Mouse (Mus musculus) myocyte (in vitro differentiated cells): ENCODE measurements at regions not wholly inside any gene's neighbourhood (a gene's known extent, or its start where the extent isn't known, plus 50 kb on each side); places are given as distances from the start of the nearest gene placed in this dataset.

Experiments
- H3K27me3 ChIP-seq: one replicate; pipeline ENCODE4 v1.6.1; 2011; ENCODE audit not compliant: control insufficient read depth, insufficient read depth, insufficient read length
- H3K36me3 ChIP-seq: one replicate; pipeline ENCODE4 v1.6.1; 2011; ENCODE audit not compliant: control insufficient read depth, insufficient read depth
- H3K4me2 ChIP-seq: one replicate; pipeline ENCODE4 v1.6.1; 2011; ENCODE audit warnings: low read depth, control low read depth
- H3K4me3 ChIP-seq: one replicate; pipeline ENCODE4 v1.5.1; 2011; ENCODE audit warnings: mild to moderate bottlenecking, control low read depth, moderate library complexity
- H3K79me2 ChIP-seq: one replicate; pipeline ENCODE4 v1.6.1; 2011; ENCODE audit not compliant: control insufficient read depth, insufficient read depth
- H3ac ChIP-seq: one replicate; pipeline ENCODE4 v1.6.1; 2011; ENCODE audit not compliant: control insufficient read depth, insufficient read length
- CEBPB ChIP-seq: IDR thresholded peaks from 2 replicates; pipeline ENCODE4 v1.6.1; 2011; ENCODE audit warnings: mild to moderate bottlenecking, moderate library complexity; ENCODE audit not compliant: poor library complexity, insufficient read depth, severe bottlenecking
- E2F4 ChIP-seq: IDR thresholded peaks from one replicate; pipeline ENCODE4 v1.6.1; 2011; ENCODE audit warnings: mild to moderate bottlenecking, control low read depth, moderate library complexity; ENCODE audit not compliant: insufficient read depth
- MAX ChIP-seq: IDR thresholded peaks from one replicate; pipeline ENCODE4 v1.6.1; 2011; ENCODE audit warnings: low read depth, mild to moderate bottlenecking, control low read depth
- MYOD1 ChIP-seq, 3 experiments: IDR thresholded peaks; one replicate each; pipeline ENCODE4 v1.6.1; 2011; ENCODE audit warnings: control low read depth in 2 of 3, low read depth in 2 of 3, mild to moderate bottlenecking in 2 of 3, moderate library complexity in 1 of 3; ENCODE audit not compliant: insufficient read length in 2 of 3, control insufficient read depth in 1 of 3
- MYOG ChIP-seq, 3 experiments: IDR thresholded peaks; one replicate each; pipeline ENCODE4 v1.6.1; 2011; ENCODE audit warnings: control low read depth in 2 of 3, low read depth in 2 of 3, mild to moderate bottlenecking in 2 of 3; ENCODE audit not compliant: insufficient read length in 2 of 3, control insufficient read depth in 1 of 3, insufficient read depth in 1 of 3
- POLR2A ChIP-seq: IDR thresholded peaks from one replicate; pipeline ENCODE4 v1.6.1; 2011; ENCODE audit warnings: low read depth, mild to moderate bottlenecking, control low read depth, moderate library complexity; ENCODE audit not compliant: insufficient read length
- POLR2AphosphoS2 ChIP-seq: IDR thresholded peaks from one replicate; pipeline ENCODE4 v1.6.1; 2011; ENCODE audit warnings: low read depth, control low read depth; ENCODE audit not compliant: insufficient read length
- REST ChIP-seq: IDR thresholded peaks from one replicate; pipeline ENCODE4 v1.6.1; 2011; ENCODE audit warnings: mild to moderate bottlenecking, control low read depth, moderate library complexity; ENCODE audit not compliant: insufficient read depth, insufficient read length
- SRF ChIP-seq: IDR thresholded peaks from one replicate; pipeline ENCODE4 v1.6.1; 2011; ENCODE audit warnings: low read depth; ENCODE audit not compliant: control insufficient read depth, insufficient read length
- TCF12 ChIP-seq: IDR thresholded peaks from one replicate; pipeline ENCODE4 v1.6.1; 2011; ENCODE audit warnings: mild to moderate bottlenecking, control low read depth; ENCODE audit not compliant: poor library complexity, insufficient read depth, severe bottlenecking
- TCF3 ChIP-seq: IDR thresholded peaks from one replicate; pipeline ENCODE4 v1.6.1; 2011; ENCODE audit warnings: low read depth, control low read depth; ENCODE audit not compliant: insufficient read length
- USF1 ChIP-seq: IDR thresholded peaks from one replicate; pipeline ENCODE4 v1.6.1; 2011; ENCODE audit warnings: low read depth, mild to moderate bottlenecking, control low read depth, moderate library complexity

- H3ac ChIP-seq, result no peak overlapping the region
- no peak overlapping the region for H3K4me2 ChIP-seq
- no peaks in the 10 kb centered on the region for H3K36me3 ChIP-seq
- TF ChIP-seq REST, result no peak
- TF ChIP-seq MYOG (IDR thresholded peaks at IDR 0.05; ENCODE audit: control insufficient read depth in 1 of 3, insufficient read depth in 1 of 3, insufficient read length in 2 of 3, low read depth in 2 of 3), result no peak
- TF ChIP-seq MYOD1 (IDR thresholded peaks at IDR 0.05; ENCODE audit: control insufficient read depth in 1 of 3, insufficient read length in 2 of 3, low read depth in 2 of 3), result no peak
- TF ChIP-seq TCF12, result no peak
- no peak for TF ChIP-seq SRF
- no peak for TF ChIP-seq E2F4
- TF ChIP-seq POLR2AphosphoS2, result no peak
- no peak for TF ChIP-seq TCF3
- TF ChIP-seq MAX, result no peak
- no peak overlapping the region for H3K4me3 ChIP-seq
- H3K27me3 ChIP-seq, result no peaks in the 10 kb centered on the region
- no peaks in the 10 kb centered on the region for H3K79me2 ChIP-seq
Measured at GRCm38 (mm10) chr10:105679598-105679997, 105.3 kb upstream of the Tmtc2 start.

DNA sequence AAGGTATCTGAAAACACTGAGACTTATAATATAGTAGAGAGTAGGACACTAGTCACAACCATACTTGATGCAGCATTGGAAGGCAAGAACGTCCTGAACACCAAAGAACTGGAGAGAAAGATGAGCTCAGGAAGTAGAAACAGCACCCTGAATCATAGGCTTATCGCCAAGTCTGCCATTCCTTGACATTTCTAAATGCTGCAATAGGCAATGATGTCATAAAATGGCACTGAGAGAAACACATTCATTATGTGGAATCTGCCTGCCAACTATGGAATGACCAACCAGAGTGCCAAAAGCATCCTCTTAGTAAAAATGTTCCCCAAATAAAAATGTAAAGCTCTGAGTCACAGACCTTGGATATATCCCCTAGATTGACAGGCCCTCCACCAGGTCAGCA, 92.7 kb upstream of the Tmtc2 start:
- Histone ChIP-seq H3K79me2 (no peaks in the 10 kb centered on the region), H3K4me2 (no peak overlapping the region), H3K4me3 (no peak overlapping the region), H3K36me3 (no peaks in the 10 kb centered on the region), H3K27me3 (no peaks in the 10 kb centered on the region), H3ac (no peak overlapping the region)
- TF ChIP-seq MYOG (IDR thresholded peaks at IDR 0.05; ENCODE audit: control insufficient read depth in 1 of 3, insufficient read depth in 1 of 3, insufficient read length in 2 of 3, low read depth in 2 of 3) (no peak), SRF (no peak), TCF12 (no peak), MAX (no peak), POLR2A (no peak), CEBPB (peak; percentile 42; the same call in 1 of the 2 replicates), MYOD1 (IDR thresholded peaks at IDR 0.05; ENCODE audit: control insufficient read depth in 1 of 3, insufficient read length in 2 of 3, low read depth in 2 of 3) (no peak), E2F4 (no peak)

- no peaks in the 10 kb centered on the region for H3K36me3 ChIP-seq
- H3K4me3 ChIP-seq, result no peak overlapping the region
- no peak overlapping the region for H3ac ChIP-seq
- H3K4me2 ChIP-seq, result no peak overlapping the region
- H3K27me3 ChIP-seq, result no peaks in the 10 kb centered on the region
- TF ChIP-seq POLR2AphosphoS2, result no peak
- no peaks in the 10 kb centered on the region for H3K79me2 ChIP-seq
Measured at GRCm38 (mm10) chr10:105660761-105661160, 86.5 kb upstream of the Tmtc2 start.

DNA sequence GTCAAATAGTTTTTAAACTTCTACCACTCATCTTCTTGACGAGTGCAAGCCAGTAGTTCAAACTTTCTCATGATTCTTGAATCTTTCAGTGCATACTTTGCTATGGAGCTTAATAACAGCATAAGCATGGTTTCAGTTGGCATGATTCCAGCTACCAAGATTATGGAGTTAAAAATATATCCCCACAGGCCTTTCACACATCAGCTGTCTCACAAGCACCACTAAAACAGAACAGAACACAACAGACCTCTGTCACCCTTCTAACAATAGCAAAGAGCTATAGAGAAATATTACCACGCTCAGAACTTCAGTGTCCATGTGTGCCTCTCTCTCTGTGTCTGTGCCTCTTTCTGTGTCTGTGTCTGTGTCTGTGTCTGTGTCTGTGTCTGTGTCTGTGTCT, 82.5 kb upstream of the Tmtc2 start:
- H3K4me2 ChIP-seq, result peak overlapping the region; percentile 9
- no peak for TF ChIP-seq MYOG (IDR thresholded peaks at IDR 0.05; ENCODE audit: control insufficient read depth in 1 of 3, insufficient read depth in 1 of 3, insufficient read length in 2 of 3, low read depth in 2 of 3)
- TF ChIP-seq POLR2AphosphoS2, result no peak
- no peak for TF ChIP-seq MAX
- no peak for TF ChIP-seq SRF
- no peak for TF ChIP-seq CEBPB
- TF ChIP-seq E2F4, result no peak
- no peak for TF ChIP-seq POLR2A
- TF ChIP-seq USF1, result no peak
- TF ChIP-seq TCF12, result no peak
- no peak for TF ChIP-seq MYOD1 (IDR thresholded peaks at IDR 0.05; ENCODE audit: control insufficient read depth in 1 of 3, insufficient read length in 2 of 3, low read depth in 2 of 3)
- no peak for TF ChIP-seq TCF3
- no peak for TF ChIP-seq REST
- no peaks in the 10 kb centered on the region for H3K27me3 ChIP-seq
- no peak overlapping the region for H3ac ChIP-seq
- no peaks in the 10 kb centered on the region for H3K36me3 ChIP-seq
- no peak overlapping the region for H3K4me3 ChIP-seq
- no peaks in the 10 kb centered on the region for H3K79me2 ChIP-seq

- Histone ChIP-seq H3K36me3 (no peaks in the 10 kb centered on the region), H3K4me3 (no peak overlapping the region), H3K27me3 (no peaks in the 10 kb centered on the region), H3ac (no peak overlapping the region), H3K4me2 (no peak overlapping the region), H3K79me2 (no peaks in the 10 kb centered on the region)
- no peak for TF ChIP-seq USF1
- no peak for TF ChIP-seq SRF
- no peak for TF ChIP-seq CEBPB
- no peak for TF ChIP-seq REST
- no peak for TF ChIP-seq MYOG (IDR thresholded peaks at IDR 0.05; ENCODE audit: control insufficient read depth in 1 of 3, insufficient read depth in 1 of 3, insufficient read length in 2 of 3, low read depth in 2 of 3)
- TF ChIP-seq TCF12, result no peak
- no peak for TF ChIP-seq TCF3
- TF ChIP-seq POLR2AphosphoS2, result no peak
- no peak for TF ChIP-seq MAX
- TF ChIP-seq POLR2A, result no peak
- TF ChIP-seq E2F4, result no peak
- no peak for TF ChIP-seq MYOD1 (IDR thresholded peaks at IDR 0.05; ENCODE audit: control insufficient read depth in 1 of 3, insufficient read length in 2 of 3, low read depth in 2 of 3)
Measured at GRCm38 (mm10) chr10:105652475-105652874, 78.2 kb upstream of the Tmtc2 start.
